Mouse (Mus musculus): ENCODE results near the gene Rai1.

The Rai1 gene

DNA sequence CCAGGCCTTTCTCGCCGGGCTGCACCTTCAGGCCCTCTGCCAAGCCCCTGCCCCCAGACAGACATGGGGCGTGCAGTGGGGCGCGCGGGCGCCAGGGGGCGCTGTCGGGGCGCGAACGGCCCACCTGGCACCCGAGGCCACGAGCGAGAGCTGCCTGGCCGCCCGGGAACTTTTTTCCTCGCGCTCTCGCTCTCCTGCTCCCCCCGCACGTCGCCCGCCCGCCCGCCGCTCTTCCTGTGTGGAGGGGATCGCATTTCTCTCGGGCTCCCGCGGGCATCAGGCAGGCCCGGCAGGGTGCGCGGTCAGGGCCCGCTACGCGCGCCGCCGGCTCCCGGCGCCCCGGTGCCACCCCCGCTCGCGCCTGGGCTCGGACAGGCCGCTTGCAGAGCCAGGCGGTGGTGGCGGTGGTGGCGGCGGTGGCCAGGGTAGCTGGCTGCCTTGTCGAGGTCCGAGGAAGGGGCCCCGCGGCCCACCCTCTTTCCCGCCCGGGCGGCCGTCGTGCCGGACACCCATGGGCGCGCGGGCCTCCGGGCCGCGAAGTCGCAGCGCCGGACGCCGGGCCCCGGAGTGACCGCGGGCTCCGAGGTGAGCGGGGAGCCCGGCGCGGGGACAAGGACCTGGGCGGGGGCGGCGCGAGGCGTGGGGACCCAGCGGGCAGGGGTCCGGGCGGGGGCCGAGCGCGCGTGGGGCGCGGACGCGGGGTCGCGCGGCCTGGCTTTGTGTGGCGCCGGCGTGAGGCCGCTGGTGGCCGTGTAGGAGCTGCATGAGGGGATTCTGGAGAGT is at the start of gene Rai1:
TSS of gene Rai1 (plus strand) at position 204 of the 783 bp plus-strand sequence.
- peak; percentile 81 for DNase-seq (ENCODE audit: low read depth, low spot score)

DNA sequence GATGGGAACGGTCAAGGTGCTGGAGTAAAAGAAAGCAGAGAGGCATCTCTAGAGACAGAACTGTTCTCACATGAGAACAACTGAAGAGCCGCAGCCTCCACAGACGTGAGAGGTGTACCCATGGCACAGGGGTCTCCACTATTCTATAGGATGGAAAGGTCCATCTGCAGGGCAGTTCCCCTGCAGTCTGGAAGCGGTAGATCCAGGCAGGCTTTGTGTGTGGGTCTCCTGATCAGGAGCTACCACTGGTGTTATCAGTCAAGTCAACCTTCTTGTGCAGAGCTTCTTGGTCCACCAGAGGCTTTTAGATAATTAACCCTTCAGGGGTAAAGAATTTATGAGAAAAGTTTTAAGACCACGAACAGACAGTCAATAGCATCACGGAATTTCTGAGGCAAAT is 48.3 kb upstream of the Rai1 start:
- no peak for DNase-seq (ENCODE audit: low read depth, low spot score)

DNA sequence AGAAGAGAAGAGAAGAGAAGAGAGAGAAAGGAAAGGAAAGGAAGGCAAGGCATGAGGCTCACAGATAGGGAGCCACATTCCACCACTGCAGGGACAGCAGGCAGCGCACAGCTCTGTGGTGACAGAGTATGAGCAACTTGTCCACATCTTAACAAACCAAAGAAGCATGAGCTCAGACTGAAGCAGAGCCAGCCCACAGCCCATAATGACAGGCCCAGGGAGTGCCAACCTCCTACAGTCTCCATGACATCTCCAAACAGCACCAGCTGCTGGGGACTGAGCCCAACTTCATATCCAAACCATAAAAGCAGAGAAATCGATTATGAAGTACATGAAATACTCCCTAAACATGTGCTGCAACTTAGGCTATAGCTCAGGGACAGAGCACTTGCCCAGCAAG is 46.8 kb upstream of the Rai1 start:
- no peak for DNase-seq (ENCODE audit: low read depth, low spot score)

- DNase-seq (ENCODE audit: low read depth, low spot score), result no peak
Observed at GRCm38 (mm10) chr11:60058441-60058840, 46.4 kb upstream of the Rai1 start.

DNA sequence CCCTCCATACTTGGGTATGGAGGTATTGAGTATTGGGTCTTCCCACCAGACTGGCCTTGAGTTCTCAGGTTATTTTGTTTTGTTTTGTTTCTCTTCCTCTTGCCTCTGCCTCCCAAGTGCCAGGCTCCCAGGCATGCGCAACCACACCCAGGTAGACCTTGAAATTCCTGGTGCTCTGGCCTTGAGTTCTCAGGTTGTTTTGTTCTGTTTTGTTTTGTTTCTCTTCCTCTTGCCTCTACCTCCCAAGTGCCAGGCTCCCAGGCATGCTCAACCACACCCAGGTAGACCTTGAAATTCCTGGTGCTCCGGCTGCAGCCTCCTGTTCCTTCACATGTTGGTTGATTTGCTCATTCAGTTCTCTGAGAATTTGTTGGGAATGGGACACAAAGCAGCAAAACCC is 44.8 kb upstream of the Rai1 start:
- no peak for DNase-seq (ENCODE audit: low read depth, low spot score)

- no peak for DNase-seq (ENCODE audit: low read depth, low spot score)
Observed at GRCm38 (mm10) chr11:60061504-60062006, 43.3 kb upstream of the Rai1 start.

- no peak for DNase-seq (ENCODE audit: low read depth, low spot score)
Observed at GRCm38 (mm10) chr11:60065267-60065666, 39.5 kb upstream of the Rai1 start.

DNA sequence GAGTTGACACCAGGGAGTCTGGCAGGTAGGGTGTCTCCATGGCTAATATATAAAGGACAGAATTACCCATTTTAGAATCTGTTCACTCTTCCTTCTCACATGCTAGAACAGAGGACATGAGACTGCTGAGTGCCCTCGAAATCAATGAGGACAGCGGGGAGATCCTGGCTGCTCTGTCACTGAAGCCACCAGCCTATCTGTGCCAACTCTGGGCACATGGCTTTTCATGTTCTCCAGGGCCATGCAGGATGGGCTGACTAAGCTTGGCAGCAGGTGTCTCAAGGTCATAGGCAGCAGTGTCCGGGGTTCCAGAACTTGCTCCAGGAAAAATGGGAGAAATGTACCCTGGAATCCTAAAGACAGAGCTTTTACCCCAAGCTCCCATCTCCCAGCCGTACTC is 37.2 kb upstream of the Rai1 start:
- no peak for DNase-seq (ENCODE audit: low read depth, low spot score)

DNA sequence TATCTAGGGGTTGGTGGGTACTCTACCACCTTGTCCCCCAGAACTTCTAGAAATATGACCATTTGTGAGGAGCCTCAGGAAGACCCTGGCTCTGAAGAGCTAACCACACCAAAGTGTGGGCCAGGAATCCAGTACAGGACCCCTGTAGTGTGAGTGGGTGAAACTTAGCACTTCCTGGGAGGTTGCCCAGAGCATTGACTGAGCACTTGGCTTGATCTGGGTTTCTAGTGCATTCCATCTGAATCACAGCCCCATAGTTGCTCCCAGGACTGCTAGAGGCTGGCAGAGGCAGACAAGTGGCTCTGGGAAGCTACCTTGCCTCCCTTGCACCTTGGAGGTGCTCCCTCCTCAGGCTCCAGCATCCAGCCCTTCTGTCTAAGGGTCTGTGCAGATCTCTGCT is 36.2 kb upstream of the Rai1 start:
- no peak for DNase-seq (ENCODE audit: low read depth, low spot score)

GRCm38 (mm10) chr11:60070599-60070998 is 34.2 kb upstream of the Rai1 start:
- DNase-seq (ENCODE audit: low read depth, low spot score), result peak; percentile 37

- DNase-seq (ENCODE audit: low read depth, low spot score), result no peak
Observed at GRCm38 (mm10) chr11:60071221-60071620, 33.6 kb upstream of the Rai1 start.

DNA sequence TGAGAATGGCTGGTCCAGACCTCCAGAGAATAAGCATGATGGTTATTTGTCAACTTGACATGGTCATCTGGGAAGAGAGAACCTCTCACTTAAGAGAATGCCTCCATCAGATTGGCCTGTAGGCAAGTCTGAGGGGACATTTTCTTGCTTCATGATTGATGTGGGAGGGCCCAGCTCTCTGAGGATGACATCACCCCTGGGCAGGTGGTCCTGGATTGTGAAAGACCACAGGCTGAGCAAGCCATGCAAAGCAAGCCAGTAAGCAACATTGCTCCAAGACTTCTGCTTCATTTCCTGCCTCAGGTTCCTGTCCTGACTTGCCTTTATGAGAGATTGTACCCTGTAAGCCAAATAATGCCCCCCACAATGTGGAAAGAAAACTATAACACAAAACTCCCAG is 31.7 kb upstream of the Rai1 start:
- DNase-seq (ENCODE audit: low read depth, low spot score), result no peak

GRCm38 (mm10) chr11:60073936-60074502 is 30.8 kb upstream of the Rai1 start:
- no peak for DNase-seq (ENCODE audit: low read depth, low spot score)

GRCm38 (mm10) chr11:60076183-60076582 is 28.6 kb upstream of the Rai1 start:
- DNase-seq (ENCODE audit: low read depth, low spot score), result no peak

GRCm38 (mm10) chr11:60076790-60077189 is 28.0 kb upstream of the Rai1 start:
- DNase-seq (ENCODE audit: low read depth, low spot score), result peak; percentile 58

- DNase-seq (ENCODE audit: low read depth, low spot score), result no peak
Observed at GRCm38 (mm10) chr11:60084589-60084988, 20.2 kb upstream of the Rai1 start.

DNA sequence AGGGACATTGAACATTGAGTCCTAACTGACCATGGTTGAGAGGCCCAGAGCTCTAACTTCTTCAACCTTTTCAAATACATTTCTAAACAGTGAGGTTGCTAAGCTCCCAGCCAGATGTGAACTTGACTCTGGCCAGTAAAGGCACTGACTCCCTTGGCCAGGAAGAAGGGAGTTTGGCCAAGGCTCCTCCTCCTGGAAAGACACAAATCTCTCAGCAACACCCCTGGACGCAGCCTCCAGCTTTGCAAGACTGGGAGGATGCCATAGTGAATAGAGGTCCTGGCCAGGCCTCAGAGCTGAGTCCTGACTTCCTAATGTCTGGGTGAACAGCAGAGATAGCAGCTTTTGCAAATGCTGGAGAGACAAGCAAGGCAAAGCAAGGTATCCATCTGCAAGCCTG is 18.1 kb upstream of the Rai1 start:
- no peak for DNase-seq (ENCODE audit: low read depth, low spot score)

DNA sequence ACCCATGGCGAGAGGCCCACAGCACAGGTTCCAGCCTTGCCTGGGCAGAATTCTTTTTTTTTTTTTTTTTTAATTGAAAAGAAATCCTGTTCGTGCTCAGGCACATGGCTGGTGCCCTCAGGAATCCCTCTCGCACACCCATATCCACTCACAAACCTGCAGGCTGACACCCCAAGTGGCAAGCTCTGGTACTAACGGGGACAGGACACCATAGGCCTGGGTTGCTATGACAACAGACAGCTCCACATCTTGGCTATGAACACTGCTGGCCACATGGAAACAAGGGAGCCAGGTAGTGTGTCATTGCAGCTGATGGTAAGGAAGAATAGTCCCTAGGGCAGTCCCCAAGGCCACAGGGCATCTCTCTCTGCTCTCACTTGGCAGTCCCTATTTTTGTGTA is 15.9 kb upstream of the Rai1 start:
- DNase-seq (ENCODE audit: low read depth, low spot score), result peak; percentile 38

DNA sequence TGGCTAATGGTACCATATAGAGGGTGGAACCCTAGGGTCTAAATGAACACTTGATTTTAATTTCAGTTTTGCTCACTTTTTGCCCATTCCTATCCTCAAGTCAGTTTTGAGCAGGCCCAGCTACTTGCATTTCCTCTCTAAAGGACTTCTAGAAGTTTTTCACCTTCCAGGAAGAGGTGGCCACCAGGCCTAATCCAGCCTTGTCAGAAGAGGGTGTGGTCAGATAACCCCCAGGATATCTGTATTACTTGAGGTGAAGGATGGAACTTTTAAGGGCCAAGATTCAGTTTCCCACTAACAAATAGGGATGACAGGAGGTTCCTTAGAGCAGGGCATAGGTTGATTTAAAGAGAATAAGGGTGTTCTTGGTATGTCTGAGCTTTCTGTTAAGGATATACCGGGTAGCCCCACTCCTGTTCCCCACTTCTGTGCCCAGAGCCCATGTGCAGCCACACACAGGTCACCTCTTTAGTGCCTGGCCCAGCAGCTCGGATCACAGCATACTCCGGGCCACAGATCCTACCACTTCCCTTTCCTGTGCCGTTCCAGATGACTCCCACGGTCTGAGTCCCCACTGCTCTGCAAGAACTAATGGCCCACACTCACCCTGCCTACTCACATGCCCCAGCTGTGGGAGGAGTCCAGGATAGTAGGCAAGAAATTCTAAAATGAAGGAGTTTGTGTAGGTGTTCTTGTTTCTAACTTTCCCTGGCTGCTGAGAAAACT is 14.0 kb upstream of the Rai1 start:
- DNase-seq (ENCODE audit: low read depth, low spot score), result no peak

DNA sequence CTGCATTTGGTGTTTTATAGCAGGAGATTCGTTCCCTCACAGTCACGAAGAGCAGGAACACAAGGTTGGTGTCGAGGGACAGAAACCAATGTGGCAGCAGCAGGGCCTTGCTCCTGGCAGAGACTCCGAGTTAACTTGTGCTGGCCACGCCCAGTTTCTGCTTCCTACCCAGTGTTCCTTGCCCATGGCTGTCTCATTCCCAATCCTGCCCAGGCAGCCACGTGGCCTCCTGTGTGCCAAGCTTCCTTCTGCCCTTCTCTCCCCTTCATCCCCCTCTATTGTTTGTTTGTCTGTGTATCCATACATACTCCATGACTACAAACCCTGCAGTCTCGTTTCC is 13.4 kb upstream of the Rai1 start:
- DNase-seq (ENCODE audit: low read depth, low spot score), result no peak

DNA sequence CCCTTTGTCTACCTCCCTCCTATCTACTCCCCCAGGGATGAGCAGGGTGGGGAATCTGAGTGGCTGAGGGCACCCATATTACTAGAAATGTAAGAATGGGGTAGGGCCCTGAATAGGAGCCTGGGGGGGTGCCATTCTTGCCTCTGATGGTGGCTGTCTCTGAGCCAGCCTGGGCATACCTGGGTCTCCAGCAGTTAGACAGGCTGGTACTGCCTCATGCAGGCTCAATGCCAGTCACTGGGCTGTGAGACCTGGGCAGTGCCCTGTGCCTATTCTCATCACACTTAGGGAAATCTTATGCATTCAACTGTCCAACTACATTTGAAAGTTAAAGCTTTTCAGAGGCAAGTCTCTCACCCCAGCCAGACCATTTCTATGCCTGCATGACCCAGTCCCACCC is 11.6 kb upstream of the Rai1 start:
- no peak for DNase-seq (ENCODE audit: low read depth, low spot score)

- DNase-seq (ENCODE audit: low read depth, low spot score), result no peak
Observed at GRCm38 (mm10) chr11:60093984-60094587, 10.7 kb upstream of the Rai1 start.
